10 mouse cellular contexts compared by ENCODE assay signal in the genomic region with DNA sequence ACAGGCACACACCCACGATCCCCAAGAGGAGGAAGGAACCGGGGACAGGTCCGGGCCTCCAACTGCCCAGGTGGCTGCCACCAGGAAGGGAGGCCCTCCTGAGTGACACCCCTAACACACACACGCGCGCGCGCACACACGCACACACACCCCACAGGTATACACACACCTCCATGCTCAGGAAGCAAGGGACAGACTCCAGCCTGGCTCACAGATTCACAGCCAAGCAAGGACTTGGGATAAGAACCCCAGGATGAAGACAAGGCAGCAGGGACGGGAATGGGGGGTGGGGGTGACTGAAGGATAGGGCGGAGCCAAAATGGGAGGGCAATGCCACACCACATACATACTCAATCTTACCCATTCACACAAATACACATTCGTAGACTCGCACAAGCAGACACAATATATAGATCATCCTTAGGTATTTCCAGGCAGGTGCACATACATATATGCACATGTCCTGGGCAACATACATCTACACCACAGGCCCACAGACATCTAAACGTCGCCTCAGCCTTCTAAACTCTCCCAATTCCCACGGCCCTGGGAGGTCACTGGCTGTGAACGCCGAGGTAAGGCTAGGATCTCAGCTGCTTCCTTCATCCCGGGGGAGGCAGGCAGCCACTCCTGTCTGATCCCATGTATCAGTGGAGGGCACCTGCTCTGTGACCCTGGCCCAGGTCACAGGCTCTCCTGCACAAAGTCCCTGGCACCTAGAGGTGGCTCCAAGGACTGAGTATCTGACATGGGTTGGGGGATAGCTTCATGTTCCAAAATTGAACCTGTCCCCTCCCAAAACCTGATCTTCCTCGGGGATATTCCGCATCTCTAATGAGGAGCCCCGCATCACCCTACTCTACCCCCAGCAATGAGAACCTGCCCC. TPM values are rescaled to one million over a fixed set of nuclear protein-coding genes. Genes with fewer than 3 reads are reported as not detected.
DNase-seq lines count a peak whose midpoint lies in the region; ATAC-seq and TF ChIP-seq lines count a peak whose summit lies in the region.
"Had no signal": no experiment of that assay in that cellular context is flagged by ENCODE, and none has a peak within 500 bp of the region (broad histone marks: within the 10 kb centered on the region; RNA-seq: fewer than 3 reads in every experiment).

No protein-coding gene starts in this region.

- H3K4me2 ChIP-seq in kidney, embryonic 16.5 days (replicated peaks; ENCODE audit: low read depth, low read length), result peak overlapping the region; percentile 93
- H3K4me2 ChIP-seq in hindbrain, embryonic 15.5 days, result peak overlapping the region; percentile 60
- peak overlapping the region; percentile 82 for H3K4me2 ChIP-seq in midbrain, embryonic 16.5 days (ENCODE audit: low read length)

- TF ChIP-seq CTCF in cortical plate, adult 2 months (IDR thresholded peaks at IDR 0.05; ENCODE audit: extremely low read depth, insufficient read depth, low read length), result no peak

- peaks cover 6% of the 10 kb centered on the region; the same call in 1 of the 2 replicates for H3K9me3 ChIP-seq in kidney, embryonic 16.5 days (ENCODE audit: low read length)
- H3K9me3 ChIP-seq in hindbrain, embryonic 15.5 days, result no peaks in the 10 kb centered on the region
- H3K9me3 ChIP-seq in midbrain, embryonic 16.5 days (replicated peaks; ENCODE audit: control insufficient read depth, low read length, poor library complexity, severe bottlenecking), result no peaks in the 10 kb centered on the region

- peaks cover 18% of the 10 kb centered on the region; the same call in 1 of the 2 replicates for H3K27me3 ChIP-seq in kidney, embryonic 16.5 days (ENCODE audit: insufficient read depth, low read length)
- H3K27me3 ChIP-seq in hindbrain, embryonic 15.5 days, result no peaks in the 10 kb centered on the region
- H3K27me3 ChIP-seq in midbrain, embryonic 16.5 days (ENCODE audit: control insufficient read depth, insufficient read depth, low read depth, low read length), result no peaks in the 10 kb centered on the region

- peaks cover 16% of the 10 kb centered on the region for H3K4me1 ChIP-seq in kidney, embryonic 16.5 days (ENCODE audit: insufficient read depth, low read length)
- peaks cover 17% of the 10 kb centered on the region for H3K4me1 ChIP-seq in cortical plate, adult 2 months (ENCODE audit: control insufficient read depth, insufficient read depth, low read length)
- H3K4me1 ChIP-seq in hindbrain, embryonic 15.5 days (replicated peaks), result peaks cover 51% of the 10 kb centered on the region
- H3K4me1 ChIP-seq in midbrain, embryonic 16.5 days (ENCODE audit: control insufficient read depth, insufficient read depth, low read length), result peaks cover 45% of the 10 kb centered on the region

- H3K4me3 ChIP-seq in kidney, embryonic 16.5 days (ENCODE audit: low read length), result peak overlapping the region; percentile 64
- H3K4me3 ChIP-seq in cortical plate, adult 2 months (ENCODE audit: insufficient read depth, low read length), result peak overlapping the region; percentile 95
- H3K4me3 ChIP-seq in hindbrain, embryonic 15.5 days, result peak overlapping the region; percentile 78
- peak overlapping the region; percentile 84 for H3K4me3 ChIP-seq in midbrain, embryonic 16.5 days (ENCODE audit: low read depth, low read length)

- H3K36me3 ChIP-seq in kidney, embryonic 16.5 days (ENCODE audit: insufficient read depth, low read length), result no peaks in the 10 kb centered on the region
- H3K36me3 ChIP-seq in hindbrain, embryonic 15.5 days, result no peaks in the 10 kb centered on the region
- no peaks in the 10 kb centered on the region for H3K36me3 ChIP-seq in midbrain, embryonic 16.5 days (ENCODE audit: control insufficient read depth, insufficient read depth, low read length)

- 57% methylated on average over 22 of the region's 22 CpGs for WGBS in kidney, embryonic 16.5 days
- WGBS in hindbrain, embryonic 15.5 days, result 48% methylated on average over 22 of the region's 22 CpGs
- 47% methylated on average over 22 of the region's 22 CpGs for WGBS in midbrain, embryonic 16.5 days

- H3K9ac ChIP-seq in kidney, embryonic 16.5 days (replicated peaks; ENCODE audit: low read length), result peak overlapping the region; percentile 71
- peak overlapping the region; percentile 87 for H3K9ac ChIP-seq in hindbrain, embryonic 15.5 days
- peak overlapping the region; percentile 94 for H3K9ac ChIP-seq in midbrain, embryonic 16.5 days (ENCODE audit: low read depth, low read length)
- H3K9ac ChIP-seq: liver, embryonic 14.5 days had no signal

- peak; percentile 38; the same call in 1 of the 2 replicates for TF ChIP-seq POLR2A in cortical plate, adult 2 months (IDR thresholded peaks at IDR 0.05; ENCODE audit: extremely low read depth, insufficient read depth, low read length)

- ATAC-seq in kidney, embryonic 16.5 days (ENCODE audit: low FRiP score, low TSS enrichment), result peak; percentile 6; the same call in 1 of the 2 replicates
- ATAC-seq in hindbrain, embryonic 15.5 days (ENCODE audit: low FRiP score, low read depth), result no peak
- no peak for ATAC-seq in midbrain, embryonic 16.5 days

- no peak overlapping the region for H3K27ac ChIP-seq in kidney, embryonic 16.5 days (ENCODE audit: low read length)
- peak overlapping the region; percentile 71 for H3K27ac ChIP-seq in cortical plate, adult 2 months (ENCODE audit: insufficient read depth, low read length)
- H3K27ac ChIP-seq in hindbrain, embryonic 15.5 days (replicated peaks), result peak overlapping the region; percentile 75
- peak overlapping the region; percentile 95 for H3K27ac ChIP-seq in midbrain, embryonic 16.5 days (ENCODE audit: low read length)
- H3K27ac ChIP-seq: liver, embryonic 14.5 days had no signal

- DNase-seq in kidney, adult 11 months, result no peak
- DNase-seq in embryo, embryonic 11 days, result no peak
- DNase-seq in embryo, embryonic 9.5 days (ENCODE audit: extremely low spot score), result no peak
- DNase-seq in B cell, adult 2 months, result no peak

RNA-seq across cellular contexts. Expression of gene Sgsm1, which starts 0.9 kb away (rescaled TPM):
- polyA plus RNA-seq in kidney, embryonic 16.5 days (2015; fragmentation: Nextera tagmentation; extraction: Ambion mirVana), result 6.1 and 8.1 TPM in 2 replicates
- polyA plus RNA-seq in cortical plate, adult 2 months (2012; rRNA removed), result 57.3 and 58.1 TPM in 2 replicates
- polyA plus RNA-seq in hindbrain, embryonic 15.5 days (2015; fragmentation: Nextera tagmentation; extraction: Ambion mirVana), result 20.6 and 21.1 TPM in 2 replicates
- 27.5 and 29.4 TPM in 2 replicates for polyA plus RNA-seq in midbrain, embryonic 16.5 days (2015; fragmentation: Nextera tagmentation; extraction: Ambion mirVana)

RNA-seq across cellular contexts. Expression of gene Aym1, which starts 47.4 kb away (rescaled TPM):
- not detected in 2 replicates for polyA plus RNA-seq in kidney, embryonic 16.5 days (2015; fragmentation: Nextera tagmentation; extraction: Ambion mirVana)
- polyA plus RNA-seq in cortical plate, adult 2 months (2012; rRNA removed), result 0.25 and 0.32 TPM in 2 replicates
- not detected in 2 replicates for polyA plus RNA-seq in hindbrain, embryonic 15.5 days (2015; fragmentation: Nextera tagmentation; extraction: Ambion mirVana)
- not detected in 2 replicates for polyA plus RNA-seq in midbrain, embryonic 16.5 days (2015; fragmentation: Nextera tagmentation; extraction: Ambion mirVana)
- polyA plus RNA-seq: liver, embryonic 14.5 days; Patski had no signal
